Mouse (Mus musculus) midbrain, embryonic 10.5 days (tissue): Measurements from ENCODE around the gene Hdac4. TPM values are rescaled to one million over a fixed set of nuclear protein-coding genes. Genes with fewer than 3 reads are reported as not detected.

Experiments
- DNase-seq: peaks from one replicate; pipeline ENCODE4 v3.0.0-alpha.2; 2017; ENCODE audit warnings: low spot score
- H3K27ac ChIP-seq: fragments of 300-500 bp; sonication (generic); replicated peaks from 2 replicates; pipeline ENCODE4 v1.5.1; 2016; ENCODE audit warnings: mild to moderate bottlenecking
- H3K27me3 ChIP-seq: fragments of 300-500 bp; sonication (generic); 2 replicates; pipeline ENCODE4 v1.6.1; 2016; ENCODE audit warnings: low read depth, mild to moderate bottlenecking; ENCODE audit not compliant: poor library complexity, severe bottlenecking
- H3K36me3 ChIP-seq: fragments of 300-500 bp; sonication (generic); 2 replicates; pipeline ENCODE4 v1.6.1; 2016; ENCODE audit warnings: mild to moderate bottlenecking, moderate library complexity
- H3K4me1 ChIP-seq: fragments of 300-500 bp; sonication (generic); 2 replicates; pipeline ENCODE4 v1.6.1; 2016
- H3K4me3 ChIP-seq: fragments of 300-500 bp; sonication (generic); 2 replicates; pipeline ENCODE4 v1.5.1; 2016; ENCODE audit warnings: mild to moderate bottlenecking, moderate library complexity
- H3K9me3 ChIP-seq: fragments of 300-500 bp; sonication (generic); replicated peaks from 2 replicates; pipeline ENCODE4 v1.6.1; 2016; ENCODE audit warnings: mild to moderate bottlenecking
- WGBS: fragments of 180-500 bp; shearing (Covaris S2); methylation state at CpG from one replicate; pipeline ENCODE4 v1.1.7; 2016; 5-methylcytosine and 5-hydroxymethylcytosine counted together
- polyA plus RNA-seq: library from polyadenylated mRNA; unstranded; fragments of >200 nt; fragmentation: Nextera tagmentation; extraction: Ambion mirVana; gene quantifications from 2 replicates; pipeline ENCODE4 v1.2.1, GENCODE M21; 2016

Gene Hdac4
- polyA plus RNA-seq, 1 experiment from 2014 or later: 20.1 TPM

DNA sequence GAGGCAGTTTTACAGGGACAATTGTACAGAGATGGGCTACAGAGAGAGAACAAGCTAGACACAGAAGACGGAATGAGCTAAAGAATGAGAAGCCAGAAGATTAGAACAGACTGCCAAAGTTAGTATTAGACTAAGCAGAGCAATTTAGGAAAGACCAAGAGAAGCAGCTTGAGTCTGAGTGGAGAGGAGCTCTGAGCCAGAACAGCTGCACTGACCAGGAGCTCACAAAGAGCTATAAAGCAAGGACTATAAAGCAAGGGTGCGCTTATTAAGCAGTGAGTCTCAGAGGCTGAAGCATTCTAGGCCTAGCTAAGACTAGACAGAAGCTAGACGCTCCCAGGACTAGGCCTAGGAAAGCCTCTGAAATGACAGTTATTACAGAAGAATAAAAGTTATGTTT, 154.2 kb downstream of the Hdac4 start:
- Histone ChIP-seq H3K27me3 (no peaks in the 10 kb centered on the region), H3K9me3 (no peaks in the 10 kb centered on the region), H3K27ac (no peak overlapping the region), H3K4me1 (peaks cover 24% of the 10 kb centered on the region), H3K36me3 (no peaks in the 10 kb centered on the region), H3K4me3 (no peak overlapping the region)
- no peak for DNase-seq
- 85% methylated on average over 3 of the region's 3 CpGs for WGBS

DNA sequence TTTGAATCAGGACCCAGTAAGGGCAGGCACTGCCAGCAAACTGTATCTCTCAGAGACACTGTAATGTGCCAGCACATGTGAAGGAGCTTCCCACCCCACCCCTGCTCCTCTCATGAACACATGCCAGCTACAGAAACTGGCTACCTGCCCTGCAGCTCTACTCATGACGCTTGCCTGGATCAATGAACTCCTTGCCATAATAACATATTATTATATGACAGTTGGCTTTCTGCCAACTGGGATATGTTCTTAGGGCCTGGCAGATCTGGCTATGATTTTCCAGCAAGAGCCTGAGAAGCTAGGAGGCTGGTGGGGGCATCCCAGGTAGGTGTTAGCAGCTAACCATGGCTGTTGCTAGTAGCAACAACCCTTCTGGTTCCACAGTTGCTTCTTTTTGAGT, 156.8 kb downstream of the Hdac4 start:
- no peak overlapping the region for H3K4me3 ChIP-seq
- H3K4me1 ChIP-seq: peaks cover 17% of the 10 kb centered on the region
- 94% methylated on average over 1 of the region's 1 CpGs for WGBS
- H3K27ac ChIP-seq: no peak overlapping the region
- no peaks in the 10 kb centered on the region for H3K27me3 ChIP-seq
- DNase-seq: no peak
- H3K9me3 ChIP-seq: 0 out of 2 replicates have a peak, but pooled peaks cover 4% of the 10 kb centered on the region
- peaks cover 6% of the 10 kb centered on the region for H3K36me3 ChIP-seq

DNA sequence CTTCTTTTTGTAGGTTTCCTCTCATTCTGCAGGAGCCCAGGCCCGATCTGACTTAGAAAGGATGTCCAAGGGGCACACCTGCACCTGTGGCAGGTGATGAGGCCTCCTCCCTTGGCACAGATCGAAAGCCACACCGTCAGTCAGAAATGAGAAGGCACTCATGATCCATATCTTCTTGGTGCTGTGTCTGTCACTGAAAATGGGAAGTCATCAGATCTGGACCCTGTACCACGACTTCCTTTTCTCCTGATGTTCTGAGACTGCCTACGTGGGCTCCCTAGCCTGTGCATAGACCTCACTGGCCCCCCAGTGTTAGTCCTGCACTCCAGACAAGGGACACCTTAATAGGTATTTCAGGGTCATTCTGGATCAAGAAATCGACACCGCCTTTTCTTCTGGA, 158.5 kb downstream of the Hdac4 start:
- Histone ChIP-seq H3K27ac (no peak overlapping the region), H3K27me3 (no peaks in the 10 kb centered on the region), H3K9me3 (0 out of 2 replicates have a peak, but pooled peaks cover 4% of the 10 kb centered on the region), H3K4me1 (peaks cover 13% of the 10 kb centered on the region), H3K36me3 (peaks cover 6% of the 10 kb centered on the region), H3K4me3 (no peak overlapping the region)
- DNase-seq: no peak
- 92% methylated on average over 7 of the region's 7 CpGs for WGBS

DNA sequence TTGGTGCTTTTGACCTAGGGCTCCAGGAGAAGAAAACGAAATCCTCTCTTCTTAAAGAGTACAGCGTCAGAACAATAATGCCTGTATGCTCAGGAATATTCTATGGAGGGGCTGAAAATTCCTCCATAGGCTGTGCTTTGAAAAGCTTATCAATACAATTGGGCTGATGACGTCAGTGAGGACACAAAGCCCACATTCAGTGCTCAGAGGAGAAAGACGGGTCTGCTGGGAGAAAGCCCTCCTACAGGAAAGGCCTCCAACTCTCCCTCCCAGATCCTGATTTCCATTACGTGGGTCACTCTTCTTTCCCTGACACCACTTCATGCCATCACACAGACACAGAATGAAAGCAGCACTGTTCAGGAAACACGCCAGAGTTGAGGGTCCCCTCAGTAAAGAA, 159.7 kb downstream of the Hdac4 start:
- Histone ChIP-seq H3K27ac (peak overlapping the region; percentile 57; the same call in 1 of the 2 replicates), H3K4me1 (peaks cover 13% of the 10 kb centered on the region), H3K9me3 (0 out of 2 replicates have a peak, but pooled peaks cover 4% of the 10 kb centered on the region), H3K27me3 (no peaks in the 10 kb centered on the region), H3K4me3 (no peak overlapping the region), H3K36me3 (peaks cover 6% of the 10 kb centered on the region)
- WGBS: 68% methylated on average over 6 of the region's 6 CpGs
- no peak for DNase-seq

DNA sequence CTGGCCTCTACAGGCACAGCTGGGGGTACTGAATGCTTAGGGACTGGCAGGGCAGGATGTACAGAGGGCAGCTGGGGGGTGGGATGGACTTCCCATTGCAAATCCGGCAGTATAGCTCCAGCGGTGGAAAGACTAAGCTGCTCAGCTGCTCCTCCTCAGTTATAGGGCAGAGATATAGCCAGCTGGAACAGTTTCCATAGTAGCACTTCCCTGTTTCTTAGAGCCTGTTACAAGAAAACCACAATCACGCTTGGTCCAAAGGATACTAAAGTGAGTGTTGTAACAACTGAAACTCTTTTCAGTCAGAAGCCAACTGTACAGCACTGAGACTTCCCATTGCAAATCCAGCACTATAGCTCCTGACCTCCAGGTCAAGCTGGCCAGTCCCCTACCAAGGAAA, 161.3 kb downstream of the Hdac4 start:
- Histone ChIP-seq H3K4me1 (peaks cover 15% of the 10 kb centered on the region), H3K9me3 (0 out of 2 replicates have a peak, but pooled peaks cover 4% of the 10 kb centered on the region), H3K27me3 (no peaks in the 10 kb centered on the region), H3K36me3 (peaks cover 16% of the 10 kb centered on the region), H3K27ac (no peak overlapping the region), H3K4me3 (no peak overlapping the region)
- DNase-seq: no peak
- WGBS: 88% methylated on average over 3 of the region's 3 CpGs

DNA sequence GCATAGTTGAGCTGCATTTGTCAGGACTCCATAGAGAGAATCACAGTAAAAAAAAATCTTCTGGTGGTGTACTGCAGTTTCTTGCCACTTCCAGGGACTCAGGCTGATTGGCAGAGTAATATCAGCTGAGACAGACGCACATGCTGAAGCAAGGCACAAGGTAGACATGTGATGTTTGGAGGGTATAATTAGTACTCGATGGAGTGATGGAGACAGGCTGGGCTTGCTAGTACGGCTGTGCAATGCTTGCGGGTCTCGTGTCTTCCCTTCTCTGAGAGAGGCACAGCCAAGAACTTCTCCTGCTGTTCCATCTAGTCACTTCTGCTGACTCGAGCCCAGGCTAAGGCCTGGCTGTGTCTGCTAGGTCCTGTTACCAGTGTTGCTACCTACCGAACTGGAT, 162.0 kb downstream of the Hdac4 start:
- Histone ChIP-seq H3K4me1 (peaks cover 15% of the 10 kb centered on the region), H3K9me3 (0 out of 2 replicates have a peak, but pooled peaks cover 4% of the 10 kb centered on the region), H3K27ac (no peak overlapping the region), H3K4me3 (no peak overlapping the region), H3K36me3 (peaks cover 23% of the 10 kb centered on the region), H3K27me3 (no peaks in the 10 kb centered on the region)
- no peak for DNase-seq
- WGBS: 86% methylated on average over 7 of the region's 7 CpGs

DNA sequence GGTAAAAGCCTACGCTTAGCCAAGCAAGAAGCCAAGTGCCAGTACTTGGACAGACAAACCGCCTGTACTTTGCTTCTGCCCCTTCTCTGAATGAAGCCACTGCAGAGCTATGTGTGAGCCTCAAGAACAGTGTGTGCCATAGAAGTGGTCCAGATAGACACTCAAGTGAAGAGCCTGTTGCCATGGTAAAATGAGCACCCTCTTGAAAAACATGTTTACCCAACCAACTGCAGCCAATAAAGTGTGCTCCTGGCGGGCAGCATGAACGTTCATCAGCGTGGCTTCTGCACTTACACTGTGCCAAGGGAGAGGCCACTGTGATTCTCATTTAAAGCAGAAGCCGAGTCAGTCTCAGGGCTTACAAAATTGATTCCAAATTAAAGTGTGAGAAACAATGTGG, 165.0 kb downstream of the Hdac4 start:
- Histone ChIP-seq H3K4me1 (peaks cover 3% of the 10 kb centered on the region; the same call in 1 of the 2 replicates), H3K9me3 (peaks cover 10% of the 10 kb centered on the region; the same call in 1 of the 2 replicates), H3K4me3 (no peak overlapping the region), H3K27me3 (no peaks in the 10 kb centered on the region), H3K27ac (no peak overlapping the region), H3K36me3 (peaks cover 52% of the 10 kb centered on the region)
- WGBS: 91% methylated on average over 6 of the region's 6 CpGs
- DNase-seq: no peak

DNA sequence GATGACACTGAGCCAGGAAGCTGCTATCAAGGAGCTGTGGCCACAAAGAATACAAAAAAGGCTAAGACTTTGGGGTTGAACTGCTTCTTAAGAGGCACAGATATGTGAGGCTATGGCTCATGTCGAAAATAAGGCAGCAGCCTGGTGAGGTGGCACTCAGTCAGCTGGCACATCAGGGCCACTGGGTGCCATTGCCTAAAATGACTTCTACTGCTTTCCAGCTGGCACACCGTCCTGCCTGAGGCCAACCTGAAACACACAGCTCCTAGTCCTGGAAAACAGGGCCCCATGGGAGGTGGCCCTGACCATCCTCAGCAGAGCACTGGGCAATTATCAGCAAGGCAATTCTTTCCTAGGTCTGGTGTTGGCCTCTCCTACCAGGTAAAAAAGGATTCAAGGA, 167.3 kb downstream of the Hdac4 start:
- Histone ChIP-seq H3K36me3 (peaks cover 47% of the 10 kb centered on the region), H3K4me3 (no peak overlapping the region), H3K4me1 (0 out of 2 replicates have a peak, but pooled peaks cover 3% of the 10 kb centered on the region), H3K27ac (no peak overlapping the region), H3K27me3 (no peaks in the 10 kb centered on the region), H3K9me3 (peaks cover 6% of the 10 kb centered on the region; the same call in 1 of the 2 replicates)
- no peak for DNase-seq
- 79% methylated on average over 2 of the region's 2 CpGs for whole genome bisulfite sequencing

DNA sequence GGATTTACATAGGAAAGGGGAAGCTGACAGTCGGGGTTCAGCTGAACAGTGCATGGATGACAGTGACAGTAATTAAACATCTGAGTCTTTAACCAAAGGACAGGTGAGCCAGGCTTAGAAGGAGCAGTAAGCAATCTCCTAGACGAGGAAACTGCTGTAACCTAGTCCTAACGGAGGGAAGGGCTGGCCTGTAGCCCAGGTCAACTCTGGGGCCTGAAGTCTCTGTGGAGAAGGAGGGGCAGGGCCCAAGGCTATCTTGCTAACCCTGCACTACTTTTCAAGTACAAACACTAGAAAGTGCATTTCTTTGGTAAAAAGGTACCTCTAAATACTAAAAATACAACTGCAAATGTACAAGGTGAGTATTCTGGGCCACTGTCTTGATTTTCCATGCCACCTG, 169.1 kb downstream of the Hdac4 start:
- H3K4me1 ChIP-seq: 0 out of 2 replicates have a peak, but pooled peaks cover 3% of the 10 kb centered on the region
- no peak overlapping the region for H3K4me3 ChIP-seq
- H3K36me3 ChIP-seq: peaks cover 47% of the 10 kb centered on the region
- WGBS: 95% methylated on average over 3 of the region's 3 CpGs
- no peak overlapping the region for H3K27ac ChIP-seq
- H3K27me3 ChIP-seq: no peaks in the 10 kb centered on the region
- peaks cover 6% of the 10 kb centered on the region; the same call in 1 of the 2 replicates for H3K9me3 ChIP-seq
- no peak for DNase-seq

DNA sequence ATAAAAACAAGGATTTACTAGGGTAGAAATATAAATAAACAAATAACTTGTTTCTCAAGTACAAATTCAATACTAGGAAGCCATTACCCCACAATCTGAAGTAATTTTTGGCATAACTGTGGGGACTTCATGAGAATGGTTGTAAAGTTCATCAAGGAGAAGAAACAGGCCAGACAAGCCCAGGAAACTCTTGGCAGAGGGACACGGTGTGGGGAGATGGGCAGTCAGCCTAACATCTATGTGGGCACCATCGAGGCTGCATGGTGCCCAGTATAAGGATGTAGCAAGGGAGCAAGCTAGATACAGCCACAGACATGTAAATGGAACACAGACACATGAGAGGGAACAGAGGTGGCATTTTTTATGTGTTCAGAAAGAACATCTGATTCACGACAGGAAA, 171.6 kb downstream of the Hdac4 start:
- H3K36me3 ChIP-seq: peaks cover 33% of the 10 kb centered on the region
- no peaks in the 10 kb centered on the region for H3K4me1 ChIP-seq
- H3K27me3 ChIP-seq: no peaks in the 10 kb centered on the region
- 92% methylated on average over 3 of the region's 3 CpGs for WGBS
- no peak for DNase-seq
- no peak overlapping the region for H3K27ac ChIP-seq
- no peak overlapping the region for H3K4me3 ChIP-seq
- H3K9me3 ChIP-seq: peaks cover 6% of the 10 kb centered on the region; the same call in 1 of the 2 replicates

DNA sequence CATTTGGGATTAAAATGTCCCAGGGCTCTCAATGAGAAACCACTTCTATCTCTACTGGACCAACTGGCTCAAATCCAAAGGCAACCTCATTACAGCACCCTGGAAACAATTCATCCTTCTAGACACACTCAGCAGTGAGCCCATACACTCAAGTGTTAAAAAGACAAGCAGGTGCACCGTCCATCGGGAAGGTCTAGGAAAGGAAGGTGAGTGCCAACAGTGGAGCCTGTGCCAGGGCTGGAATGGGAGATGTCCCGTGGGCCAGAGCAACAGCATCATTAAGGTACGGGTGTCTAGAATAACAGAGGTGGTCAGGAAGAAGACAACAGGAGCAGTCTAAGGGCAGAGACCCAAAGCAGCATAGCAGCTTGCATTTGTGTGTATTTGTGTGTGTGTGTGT, 173.5 kb downstream of the Hdac4 start:
- H3K4me3 ChIP-seq: no peak overlapping the region
- no peak for DNase-seq
- 96% methylated on average over 4 of the region's 4 CpGs for WGBS
- H3K27ac ChIP-seq: no peak overlapping the region
- H3K36me3 ChIP-seq: peaks cover 15% of the 10 kb centered on the region
- H3K9me3 ChIP-seq: peaks cover 6% of the 10 kb centered on the region; the same call in 1 of the 2 replicates
- no peaks in the 10 kb centered on the region for H3K4me1 ChIP-seq
- no peaks in the 10 kb centered on the region for H3K27me3 ChIP-seq

DNA sequence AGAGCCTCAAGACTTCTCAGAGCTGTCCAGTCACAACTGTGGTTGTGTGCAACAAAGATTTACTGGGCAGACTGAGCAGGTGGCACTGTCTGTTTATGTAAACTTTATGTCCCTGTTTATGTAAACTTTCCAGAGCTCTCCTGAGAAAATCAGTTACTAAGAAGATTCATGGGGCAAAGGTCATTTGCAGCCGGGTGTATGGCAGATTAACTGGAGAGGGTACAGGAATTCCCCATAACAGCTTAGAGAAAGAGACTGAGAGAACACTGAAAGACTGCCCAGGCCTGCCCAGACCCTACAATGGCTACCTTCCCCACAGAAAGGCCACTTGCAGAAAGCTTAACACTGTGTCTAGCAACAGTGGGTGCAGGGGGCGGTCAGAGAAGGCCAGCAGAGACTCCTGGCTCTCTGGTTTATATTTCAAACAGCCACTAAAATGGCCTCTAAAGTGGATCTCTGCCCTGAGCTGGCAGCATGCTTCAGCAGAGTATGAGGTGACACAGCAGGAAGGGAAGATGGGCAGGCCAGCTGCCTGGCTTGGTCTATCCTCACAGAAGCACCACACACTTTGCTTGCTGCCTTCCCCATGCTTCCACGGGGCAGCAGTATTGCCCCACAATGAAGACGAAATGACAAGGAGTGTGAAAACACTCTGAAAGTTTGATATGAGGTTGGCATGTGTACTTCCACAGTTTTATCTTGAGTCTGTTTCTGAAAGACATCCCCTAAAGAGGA, 179.4 kb downstream of the Hdac4 start:
- 67% methylated on average over 4 of the region's 4 CpGs for WGBS
- H3K36me3 ChIP-seq: peaks cover 18% of the 10 kb centered on the region

DNA sequence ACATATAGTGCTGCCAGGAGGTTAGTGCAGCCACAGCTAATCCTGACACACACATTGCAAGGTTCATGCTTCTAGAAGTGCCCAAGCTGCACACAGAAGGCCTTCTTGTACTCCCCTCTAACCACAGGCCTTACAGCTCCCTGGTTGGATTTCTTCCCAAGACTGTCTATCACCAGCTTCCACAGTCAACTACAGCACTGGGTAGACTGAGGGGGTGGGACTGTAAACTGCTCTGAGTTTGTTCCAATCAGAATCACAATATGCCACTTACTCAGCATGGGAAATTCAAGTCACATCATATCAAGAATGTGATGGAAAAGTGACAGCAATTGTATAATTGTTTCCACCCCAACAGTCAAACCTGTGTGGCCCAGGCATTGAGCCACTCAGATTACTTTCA, 180.2 kb downstream of the Hdac4 start:
- no peaks in the 10 kb centered on the region for H3K27me3 ChIP-seq
- H3K9me3 ChIP-seq: no peaks in the 10 kb centered on the region
- H3K36me3 ChIP-seq: peaks cover 22% of the 10 kb centered on the region
- peaks cover 6% of the 10 kb centered on the region for H3K4me1 ChIP-seq
- no peak overlapping the region for H3K4me3 ChIP-seq
- no peak overlapping the region for H3K27ac ChIP-seq
- no peak for DNase-seq

More for the DNA sequence above, 179.4 kb downstream of the Hdac4 start:
- Histone ChIP-seq H3K27ac (0 out of 2 replicates have a peak overlapping the region, but pooled peaks have one; percentile 4), H3K9me3 (no peaks in the 10 kb centered on the region), H3K4me3 (no peak overlapping the region), H3K27me3 (no peaks in the 10 kb centered on the region), H3K4me1 (peaks cover 6% of the 10 kb centered on the region)
- DNase-seq: no peak
